8 mouse cellular contexts compared by ENCODE assay signal in genomic region chr7:102249531-102249895, GRCm38 (mm10). TPM values are rescaled to one million over a fixed set of nuclear protein-coding genes. Genes with fewer than 3 reads are reported as not detected.
A peak's percentile ranks its signal among the peaks of the same experiment; 100 is the strongest.
DNase-seq lines count a peak whose midpoint lies in the region; ATAC-seq and TF ChIP-seq lines count a peak whose summit lies in the region.

No protein-coding gene starts in this region.

- DNase-seq in kidney, postnatal 4 days, result no peak
- peak; percentile 75 for DNase-seq in MEL (ENCODE audit: low read depth, low spot score)
- peak; percentile 64 for DNase-seq in forebrain, embryonic 10.5 days (ENCODE audit: extremely low spot score, low spot score)
- no peak for DNase-seq in liver, embryonic 11.5 days (ENCODE audit: low spot score)
- no peak for DNase-seq in frontal cortex, postnatal 25 days (ENCODE audit: low spot score in 2 of 2)
- DNase-seq in urinary bladder, postnatal 10 days (ENCODE audit: low spot score), result no peak

- H3K27ac ChIP-seq in kidney, embryonic 15.5 days, result peak overlapping the region; percentile 98
- H3K27ac ChIP-seq in MEL (ENCODE audit: control insufficient read depth, low read depth, low read length), result peak overlapping the region; percentile 99
- peak overlapping the region; percentile 97 for H3K27ac ChIP-seq in forebrain, embryonic 10.5 days
- H3K27ac ChIP-seq in liver, embryonic 11.5 days (ENCODE audit: low read depth, low read length), result peak overlapping the region; percentile 98
- H3K27ac ChIP-seq in neural tube, embryonic 15.5 days (replicated peaks), result peak overlapping the region; percentile 88

- under 1% methylated on average over 23 of the region's 23 CpGs for WGBS in kidney, embryonic 15.5 days
- under 1% methylated on average over 23 of the region's 23 CpGs for WGBS in forebrain, embryonic 10.5 days
- WGBS in liver, embryonic 11.5 days, result under 1% methylated on average over 23 of the region's 23 CpGs
- WGBS in neural tube, embryonic 15.5 days, result under 1% methylated on average over 23 of the region's 23 CpGs

- ATAC-seq in kidney, embryonic 15.5 days (replicated peaks; ENCODE audit: low FRiP score), result peak; percentile 38
- peak; percentile 28 for ATAC-seq in liver, embryonic 11.5 days (replicated peaks; ENCODE audit: low FRiP score)
- peak; percentile 29 for ATAC-seq in neural tube, embryonic 15.5 days (ENCODE audit: low FRiP score)

- H3K4me3 ChIP-seq in kidney, embryonic 15.5 days (replicated peaks), result peak overlapping the region; percentile 82
- peak overlapping the region; percentile 83 to 97 for H3K4me3 ChIP-seq in MEL (ENCODE audit: control insufficient read depth in 1 of 2, insufficient read depth in 1 of 2, low read depth in 2 of 2, low read length in 2 of 2)
- H3K4me3 ChIP-seq in forebrain, embryonic 10.5 days, result peak overlapping the region; percentile 70
- H3K4me3 ChIP-seq in liver, embryonic 11.5 days (ENCODE audit: low read depth, low read length), result peak overlapping the region; percentile 91
- H3K4me3 ChIP-seq in neural tube, embryonic 15.5 days (replicated peaks), result peak overlapping the region; percentile 69

- peak overlapping the region; percentile 88 for H3K4me2 ChIP-seq in kidney, embryonic 15.5 days
- peak overlapping the region; percentile 95 for H3K4me2 ChIP-seq in liver, embryonic 11.5 days
- peak overlapping the region; percentile 96 for H3K4me2 ChIP-seq in neural tube, embryonic 15.5 days

- H3K9ac ChIP-seq in kidney, embryonic 15.5 days, result peak overlapping the region; percentile 88
- peak overlapping the region; percentile 97 for H3K9ac ChIP-seq in MEL (ENCODE audit: control insufficient read depth, low read depth, low read length, poor library complexity, severe bottlenecking)
- H3K9ac ChIP-seq in liver, embryonic 11.5 days (ENCODE audit: low read depth, low read length), result peak overlapping the region; percentile 94
- peak overlapping the region; percentile 77 for H3K9ac ChIP-seq in neural tube, embryonic 15.5 days (replicated peaks)

- peaks cover 48% of the 10 kb centered on the region for H3K4me1 ChIP-seq in kidney, embryonic 15.5 days
- peaks cover 26 to 61% of the 10 kb centered on the region in 2 experiments for H3K4me1 ChIP-seq in MEL (ENCODE audit: control insufficient read depth in 1 of 2, insufficient read depth in 2 of 2, low read length in 2 of 2)
- peaks cover 66% of the 10 kb centered on the region for H3K4me1 ChIP-seq in forebrain, embryonic 10.5 days
- H3K4me1 ChIP-seq in liver, embryonic 11.5 days (replicated peaks; ENCODE audit: control insufficient read depth, insufficient read depth, low read length), result peaks cover 52% of the 10 kb centered on the region
- peaks cover 47% of the 10 kb centered on the region for H3K4me1 ChIP-seq in neural tube, embryonic 15.5 days

- no peak for TF ChIP-seq RAD21 in MEL (IDR thresholded peaks at IDR 0.05; ENCODE audit: low read depth, low read length)

- TF ChIP-seq CTCF in MEL (IDR thresholded peaks at IDR 0.05 in 2 of 3, conservative IDR thresholded peaks at IDR 0.05 in 1 of 3; ENCODE audit: control insufficient read depth in 1 of 3, insufficient read depth in 1 of 3, low read depth in 2 of 3, low read length in 3 of 3, poor library complexity in 1 of 3, severe bottlenecking in 1 of 3), result no peak

- H3K79me2 ChIP-seq in MEL (ENCODE audit: control insufficient read depth, insufficient read depth, low read length, poor library complexity), result peaks cover 63% of the 10 kb centered on the region

- H3K9me3 ChIP-seq in kidney, embryonic 15.5 days (replicated peaks), result no peaks in the 10 kb centered on the region
- no peaks in the 10 kb centered on the region for H3K9me3 ChIP-seq in MEL (replicated peaks; ENCODE audit: insufficient read depth, low read length)
- H3K9me3 ChIP-seq in forebrain, embryonic 10.5 days, result no peaks in the 10 kb centered on the region
- no peaks in the 10 kb centered on the region for H3K9me3 ChIP-seq in liver, embryonic 11.5 days (ENCODE audit: control insufficient read depth, low read length)
- no peaks in the 10 kb centered on the region for H3K9me3 ChIP-seq in neural tube, embryonic 15.5 days (replicated peaks)

- no peaks in the 10 kb centered on the region for H3K27me3 ChIP-seq in kidney, embryonic 15.5 days
- no peaks in the 10 kb centered on the region for H3K27me3 ChIP-seq in MEL (ENCODE audit: control insufficient read depth in 1 of 2, insufficient read depth in 2 of 2, low read length in 2 of 2)
- H3K27me3 ChIP-seq in forebrain, embryonic 10.5 days (ENCODE audit: poor library complexity, severe bottlenecking), result no peaks in the 10 kb centered on the region
- H3K27me3 ChIP-seq in liver, embryonic 11.5 days (replicated peaks; ENCODE audit: control insufficient read depth, insufficient read depth, low read length), result no peaks in the 10 kb centered on the region
- H3K27me3 ChIP-seq in neural tube, embryonic 15.5 days (replicated peaks), result no peaks in the 10 kb centered on the region

- TF ChIP-seq POLR2A in MEL (IDR thresholded peaks at IDR 0.05; ENCODE audit: control insufficient read depth in 1 of 2, insufficient read depth in 1 of 2, low read depth in 1 of 2, low read length in 2 of 2, poor library complexity in 1 of 2), result no peak

- no peaks in the 10 kb centered on the region for H3K36me3 ChIP-seq in kidney, embryonic 15.5 days
- peaks cover 0 to 55% of the 10 kb centered on the region in 2 experiments; a peak in 2 of 4 replicates for H3K36me3 ChIP-seq in MEL (ENCODE audit: control insufficient read depth in 1 of 2, insufficient read depth in 2 of 2, low read length in 2 of 2)
- peaks cover 3% of the 10 kb centered on the region; the same call in 1 of the 2 replicates for H3K36me3 ChIP-seq in forebrain, embryonic 10.5 days (replicated peaks)
- 0 out of 2 replicates have a peak, but pooled peaks cover 2% of the 10 kb centered on the region for H3K36me3 ChIP-seq in liver, embryonic 11.5 days (ENCODE audit: control insufficient read depth, insufficient read depth, low read length)
- H3K36me3 ChIP-seq in neural tube, embryonic 15.5 days, result no peaks in the 10 kb centered on the region

- no peak for TF ChIP-seq EP300 in MEL (IDR thresholded peaks at IDR 0.05; ENCODE audit: low read depth in 1 of 2, low read length in 2 of 2)

TF ChIP-seq in MEL, 35 proteins besides CTCF, POLR2A, EP300 and RAD21 (continues in another document):
- TF ChIP-seq NELFE (IDR thresholded peaks at IDR 0.05; ENCODE audit: low read depth, low read length) (no peak), POLR2AphosphoS2 (IDR thresholded peaks at IDR 0.05; ENCODE audit: low read length) (no peak), CHD2 (IDR thresholded peaks at IDR 0.05; ENCODE audit: low read length) (no peak), TAL1 (IDR thresholded peaks at IDR 0.05; ENCODE audit: low read length) (no peak), KAT2A (conservative IDR thresholded peaks at IDR 0.05; ENCODE audit: low read depth, low read length) (no peak), SIN3A (IDR thresholded peaks at IDR 0.05; ENCODE audit: low read length) (no peak; the same call in none of the 2 replicates), ZC3H11A (IDR thresholded peaks at IDR 0.05; ENCODE audit: low read depth, low read length) (no peak), GATA1 (IDR thresholded peaks at IDR 0.05; ENCODE audit: low read depth, low read length) (no peak), MAFK (IDR thresholded peaks at IDR 0.05; ENCODE audit: borderline replicate concordance, low read depth, low read length) (no peak), SMC3 (IDR thresholded peaks at IDR 0.05; ENCODE audit: low read depth, low read length) (no peak), TCF12 (IDR thresholded peaks at IDR 0.05; ENCODE audit: low read depth, low read length) (no peak)

RNA-seq across cellular contexts. Expression of gene Rhog, which starts 6.3 kb away (rescaled TPM):
- polyA plus RNA-seq in kidney, embryonic 15.5 days (2015; fragmentation: Nextera tagmentation; extraction: Ambion mirVana), result 53.1 and 59.1 TPM in 2 replicates
- total RNA-seq in MEL (2012; rRNA removed), result 24.1 and 33.3 TPM in 2 replicates
- polyA plus RNA-seq in MEL (2012; ENCODE audit: insufficient read depth in 1 of 2, insufficient read length in 2 of 2, low read depth in 1 of 2, low replicate concordance in 2 of 2, missing spikeins in 1 of 2), result 100 to 1,000 TPM; 347 to 425 TPM
- polyA plus RNA-seq in forebrain, embryonic 10.5 days (2016; fragmentation: Nextera tagmentation; extraction: Ambion mirVana), result 37.9 and 39.2 TPM in 2 replicates
- polyA plus RNA-seq in liver, embryonic 11.5 days (2014; fragmentation: Nextera tagmentation; extraction: Ambion mirVana), result 76.8 and 81.1 TPM in 2 replicates
- polyA plus RNA-seq in neural tube, embryonic 15.5 days (2015; fragmentation: Nextera tagmentation; extraction: Ambion mirVana), result 18.4 and 37.9 TPM in 2 replicates

RNA-seq across cellular contexts. Expression of gene Stim1, which starts 18.1 kb away (rescaled TPM):
- polyA plus RNA-seq in kidney, embryonic 15.5 days (2015; fragmentation: Nextera tagmentation; extraction: Ambion mirVana), result 14.8 and 16.2 TPM in 2 replicates
- 26.1 and 28.2 TPM in 2 replicates for total RNA-seq in MEL (2012; rRNA removed)
- polyA plus RNA-seq in MEL (2012; ENCODE audit: insufficient read depth in 1 of 2, insufficient read length in 2 of 2, low read depth in 1 of 2, low replicate concordance in 2 of 2, missing spikeins in 1 of 2), result 10 to 100 TPM in 1 of 2 experiments, not detected in 1; 65.0 TPM
- 11.6 and 11.7 TPM in 2 replicates for polyA plus RNA-seq in forebrain, embryonic 10.5 days (2016; fragmentation: Nextera tagmentation; extraction: Ambion mirVana)
- 22.0 and 23.3 TPM in 2 replicates for polyA plus RNA-seq in liver, embryonic 11.5 days (2014; fragmentation: Nextera tagmentation; extraction: Ambion mirVana)
- 13.2 and 17.0 TPM in 2 replicates for polyA plus RNA-seq in neural tube, embryonic 15.5 days (2015; fragmentation: Nextera tagmentation; extraction: Ambion mirVana)

RNA-seq across cellular contexts. Expression of gene Pgap2, which starts 39.5 kb away (rescaled TPM):
- polyA plus RNA-seq in kidney, embryonic 15.5 days (2015; fragmentation: Nextera tagmentation; extraction: Ambion mirVana), result 72.3 and 75.2 TPM in 2 replicates
- 21.1 and 29.2 TPM in 2 replicates for total RNA-seq in MEL (2012; rRNA removed)
- 10 to 100 TPM in 1 of 2 experiments, not detected in 1; 91.1 TPM for polyA plus RNA-seq in MEL (2012; ENCODE audit: insufficient read depth in 1 of 2, insufficient read length in 2 of 2, low read depth in 1 of 2, low replicate concordance in 2 of 2, missing spikeins in 1 of 2)
- 54.7 and 55.0 TPM in 2 replicates for polyA plus RNA-seq in forebrain, embryonic 10.5 days (2016; fragmentation: Nextera tagmentation; extraction: Ambion mirVana)
- polyA plus RNA-seq in liver, embryonic 11.5 days (2014; fragmentation: Nextera tagmentation; extraction: Ambion mirVana), result 40.0 and 45.5 TPM in 2 replicates
- 57.0 and 62.9 TPM in 2 replicates for polyA plus RNA-seq in neural tube, embryonic 15.5 days (2015; fragmentation: Nextera tagmentation; extraction: Ambion mirVana)

RNA-seq across cellular contexts. Expression of gene Nup98, which starts 39.5 kb away (rescaled TPM):
- polyA plus RNA-seq in kidney, embryonic 15.5 days (2015; fragmentation: Nextera tagmentation; extraction: Ambion mirVana), result 39.0 TPM in 2 replicates
- 25.9 and 31.7 TPM in 2 replicates for total RNA-seq in MEL (2012; rRNA removed)
- 100 to 1,000 TPM in 1 of 2 experiments, 10 to 100 TPM in 1; 45.2 to 195 TPM for polyA plus RNA-seq in MEL (2012; ENCODE audit: insufficient read depth in 1 of 2, insufficient read length in 2 of 2, low read depth in 1 of 2, low replicate concordance in 2 of 2, missing spikeins in 1 of 2)
- polyA plus RNA-seq in forebrain, embryonic 10.5 days (2016; fragmentation: Nextera tagmentation; extraction: Ambion mirVana), result 45.9 and 48.7 TPM in 2 replicates
- 42.0 and 45.8 TPM in 2 replicates for polyA plus RNA-seq in liver, embryonic 11.5 days (2014; fragmentation: Nextera tagmentation; extraction: Ambion mirVana)
- 18.1 and 21.2 TPM in 2 replicates for polyA plus RNA-seq in neural tube, embryonic 15.5 days (2015; fragmentation: Nextera tagmentation; extraction: Ambion mirVana)

Comparison
In these comparisons a context has a peak if more than half of its experiments do, and no peak if none do; other contexts are left out.
1. DNase-seq: peak in MEL (single experiment) and forebrain, embryonic 10.5 days (single experiment); none in kidney, postnatal 4 days (0 of 2), liver, embryonic 11.5 days (single experiment), frontal cortex, postnatal 25 days (0 of 2) and urinary bladder, postnatal 10 days (single experiment).
2. Peak in every context shown above with its lines, with median percentiles within 50 percentile points of each other: ATAC-seq, H3K27ac ChIP-seq, H3K4me2 ChIP-seq, H3K4me3 ChIP-seq and H3K9ac ChIP-seq.